Mouse (Mus musculus): Measurements from ENCODE around the gene Nav3. TPM values are rescaled to one million over a fixed set of nuclear protein-coding genes. Genes with fewer than 3 reads are reported as not detected.
"Not testable (repeated sequence)": the region's sequence is repeated elsewhere in the genome, so short reads cannot be mapped to it uniquely, and the experiment has no call there.

Nav3 gene
- polyA plus RNA-seq, 2 experiments: 0.06 to 0.07 TPM

- no peak overlapping the region for H3K27ac ChIP-seq
- ATAC-seq (ENCODE audit: insufficient read depth) (no peak), DNase-seq (ENCODE audit: low read depth in 3 of 3, low spot score in 3 of 3) (no peak)
- H3K36me3 ChIP-seq (replicated peaks; ENCODE audit: control insufficient read depth, insufficient read depth, low read depth): no peaks in the 10 kb centered on the region
- 38% methylated on average over 5 of the region's 5 CpGs for WGBS (ENCODE audit: insufficient replicate concordance)
- TF ChIP-seq CTCF (IDR thresholded peaks at IDR 0.05; ENCODE audit: low read depth): no peak
- TF ChIP-seq EP300 (IDR thresholded peaks at IDR 0.05; ENCODE audit: low read depth): no peak
- no peaks in the 10 kb centered on the region for H3K9me3 ChIP-seq (ENCODE audit: control insufficient read depth, low read length)
- no peaks in the 10 kb centered on the region for H3K27me3 ChIP-seq (ENCODE audit: control insufficient read depth, insufficient read depth, low read length)
- no peak overlapping the region for H3K4me2 ChIP-seq (ENCODE audit: low read depth)
- no peak overlapping the region for H3K9ac ChIP-seq (replicated peaks)
- H3K4me1 ChIP-seq (replicated peaks; ENCODE audit: control insufficient read depth in 2 of 2, insufficient read depth in 2 of 2, low read length in 1 of 2): no peaks in the 10 kb centered on the region
- H3K4me3 ChIP-seq (ENCODE audit: insufficient read depth in 1 of 2, low read depth in 2 of 2, low read length in 2 of 2): no peak overlapping the region
Observed at GRCm38 (mm10) chr10:110076575-110076974, 379.4 kb downstream of the Nav3 start.

- no peak overlapping the region for H3K9ac ChIP-seq (replicated peaks)
- no peak for ATAC-seq (ENCODE audit: insufficient read depth)
- TF ChIP-seq EP300 (IDR thresholded peaks at IDR 0.05; ENCODE audit: low read depth): no peak
- TF ChIP-seq CTCF (IDR thresholded peaks at IDR 0.05; ENCODE audit: low read depth): no peak
- H3K9me3 ChIP-seq (ENCODE audit: control insufficient read depth, low read length): no peaks in the 10 kb centered on the region
- no peaks in the 10 kb centered on the region for H3K4me1 ChIP-seq (replicated peaks; ENCODE audit: control insufficient read depth in 2 of 2, insufficient read depth in 2 of 2, low read length in 1 of 2)
- H3K4me3 ChIP-seq (ENCODE audit: insufficient read depth in 1 of 2, low read depth in 2 of 2, low read length in 2 of 2): no peak overlapping the region
- no peak for DNase-seq (ENCODE audit: low read depth in 3 of 3, low spot score in 3 of 3)
- WGBS (ENCODE audit: insufficient replicate concordance): 58% methylated on average over 8 of the region's 8 CpGs
- H3K27me3 ChIP-seq (ENCODE audit: control insufficient read depth, insufficient read depth, low read length): no peaks in the 10 kb centered on the region
- H3K36me3 ChIP-seq (replicated peaks; ENCODE audit: control insufficient read depth, insufficient read depth, low read depth): no peaks in the 10 kb centered on the region
- H3K4me2 ChIP-seq (ENCODE audit: low read depth): no peak overlapping the region
- H3K27ac ChIP-seq: no peak overlapping the region
Observed at GRCm38 (mm10) chr10:110072355-110072754, 383.6 kb downstream of the Nav3 start.

DNA sequence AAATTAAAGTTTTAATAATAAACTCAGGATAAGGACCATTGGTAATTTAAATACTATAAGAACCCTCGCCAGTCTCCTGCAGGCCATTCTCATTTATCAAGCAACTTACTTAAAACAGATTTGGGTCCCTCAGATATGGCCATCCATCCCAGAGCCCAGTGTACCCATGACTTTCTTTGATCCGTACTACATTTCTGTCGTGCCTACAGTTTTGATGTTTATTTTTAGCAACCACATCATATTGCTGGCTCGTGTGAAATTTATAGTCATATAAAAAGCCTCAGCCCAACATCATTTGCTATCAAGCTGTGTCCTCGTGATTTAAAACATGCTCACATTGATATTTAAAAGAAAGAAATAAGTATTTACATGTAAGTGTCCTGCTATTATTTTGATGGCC lies 394.8 kb downstream of the Nav3 start:
- WGBS (ENCODE audit: insufficient replicate concordance): 60% methylated on average over 5 of the region's 5 CpGs
- DNase-seq (ENCODE audit: low read depth in 3 of 3, low spot score in 3 of 3) (no peak), ATAC-seq (ENCODE audit: insufficient read depth) (no peak)
- H3K9ac ChIP-seq (replicated peaks): no peak overlapping the region
- TF ChIP-seq EP300 (IDR thresholded peaks at IDR 0.05; ENCODE audit: low read depth): no peak
- TF ChIP-seq CTCF (IDR thresholded peaks at IDR 0.05; ENCODE audit: low read depth): no peak
- no peak overlapping the region for H3K4me2 ChIP-seq (ENCODE audit: low read depth)
- H3K4me3 ChIP-seq (ENCODE audit: insufficient read depth in 1 of 2, low read depth in 2 of 2, low read length in 2 of 2): no peak overlapping the region
- no peaks in the 10 kb centered on the region for H3K27me3 ChIP-seq (ENCODE audit: control insufficient read depth, insufficient read depth, low read length)
- no peaks in the 10 kb centered on the region for H3K9me3 ChIP-seq (ENCODE audit: control insufficient read depth, low read length)
- no peak overlapping the region for H3K27ac ChIP-seq
- no peaks in the 10 kb centered on the region for H3K4me1 ChIP-seq (replicated peaks; ENCODE audit: control insufficient read depth in 2 of 2, insufficient read depth in 2 of 2, low read length in 1 of 2)
- no peaks in the 10 kb centered on the region for H3K36me3 ChIP-seq (replicated peaks; ENCODE audit: control insufficient read depth, insufficient read depth, low read depth)

DNA sequence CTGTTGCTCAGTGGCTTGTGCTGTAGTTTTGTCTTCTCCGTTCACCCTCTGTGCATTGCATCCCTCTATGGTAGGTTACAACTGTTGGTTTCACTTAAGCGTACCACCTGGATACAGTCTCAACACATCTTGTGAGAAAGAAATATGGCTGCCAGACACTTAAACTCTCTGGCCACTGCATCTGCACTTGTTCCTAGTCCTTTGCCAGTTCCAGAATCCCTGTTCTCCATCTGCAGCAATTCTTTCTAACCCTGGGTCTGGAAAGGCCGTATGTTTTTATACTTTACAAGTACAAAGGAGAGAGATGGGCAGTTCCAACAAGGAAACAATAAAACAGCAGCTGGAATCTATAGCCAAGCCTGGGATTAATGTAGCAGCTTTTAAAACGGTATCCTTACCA lies 418.5 kb downstream of the Nav3 start:
- H3K27me3 ChIP-seq (ENCODE audit: control insufficient read depth, insufficient read depth, low read length): no peaks in the 10 kb centered on the region
- H3K9ac ChIP-seq (replicated peaks): no peak overlapping the region
- WGBS (ENCODE audit: insufficient replicate concordance): 70% methylated on average over 4 of the region's 4 CpGs
- ATAC-seq (ENCODE audit: insufficient read depth) (no peak), DNase-seq (ENCODE audit: low read depth in 3 of 3, low spot score in 3 of 3) (no peak)
- H3K27ac ChIP-seq: no peak overlapping the region
- H3K9me3 ChIP-seq (ENCODE audit: control insufficient read depth, low read length): no peaks in the 10 kb centered on the region
- TF ChIP-seq EP300 (IDR thresholded peaks at IDR 0.05; ENCODE audit: low read depth): no peak
- TF ChIP-seq CTCF (IDR thresholded peaks at IDR 0.05; ENCODE audit: low read depth): no peak
- H3K4me2 ChIP-seq (ENCODE audit: low read depth): no peak overlapping the region
- no peaks in the 10 kb centered on the region for H3K36me3 ChIP-seq (replicated peaks; ENCODE audit: control insufficient read depth, insufficient read depth, low read depth)
- no peak overlapping the region for H3K4me3 ChIP-seq (ENCODE audit: insufficient read depth in 1 of 2, low read depth in 2 of 2, low read length in 2 of 2)
- no peaks in the 10 kb centered on the region for H3K4me1 ChIP-seq (replicated peaks; ENCODE audit: control insufficient read depth in 2 of 2, insufficient read depth in 2 of 2, low read length in 1 of 2)

- WGBS (ENCODE audit: insufficient replicate concordance): 61% methylated on average over 7 of the region's 7 CpGs
- ATAC-seq (ENCODE audit: insufficient read depth): no peak
Observed at GRCm38 (mm10) chr10:110034582-110035099, 421.4 kb downstream of the Nav3 start.

DNA sequence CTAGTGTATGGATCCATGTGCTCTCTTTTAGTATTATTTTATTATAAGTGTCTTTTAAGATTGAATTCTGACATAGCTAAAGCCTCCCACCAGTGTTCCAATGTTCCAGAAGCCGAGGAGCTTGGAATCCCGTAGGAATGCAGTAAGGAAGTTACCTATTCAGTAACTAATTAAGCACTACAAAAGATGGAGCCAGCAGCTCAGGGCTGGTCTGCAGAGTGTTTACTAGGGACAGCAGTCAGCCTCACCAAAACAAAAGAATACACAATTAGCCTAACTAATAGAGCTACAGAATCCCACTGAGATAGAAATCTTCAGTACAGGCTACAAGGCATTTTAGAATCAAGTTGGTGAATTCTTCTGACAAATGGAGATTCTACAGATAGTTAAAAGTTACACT lies 431.1 kb downstream of the Nav3 start:
- not testable (repeated sequence) for H3K9me3 ChIP-seq (ENCODE audit: control insufficient read depth, low read length); H3K4me2 ChIP-seq (ENCODE audit: low read depth); DNase-seq (ENCODE audit: low read depth in 3 of 3, low spot score in 3 of 3); H3K36me3 ChIP-seq (replicated peaks; ENCODE audit: control insufficient read depth, insufficient read depth, low read depth); H3K27me3 ChIP-seq (ENCODE audit: control insufficient read depth, insufficient read depth, low read length); H3K4me1 ChIP-seq (replicated peaks; ENCODE audit: control insufficient read depth in 2 of 2, insufficient read depth in 2 of 2, low read length in 1 of 2); H3K9ac ChIP-seq (replicated peaks); ATAC-seq (ENCODE audit: insufficient read depth); H3K4me3 ChIP-seq (ENCODE audit: insufficient read depth in 1 of 2, low read depth in 2 of 2, low read length in 2 of 2); H3K27ac ChIP-seq
- whole genome bisulfite sequencing (ENCODE audit: insufficient replicate concordance): 48% methylated on average over 2 of the region's 2 CpGs

More at GRCm38 (mm10) chr10:110034582-110035099, 421.4 kb downstream of the Nav3 start:
- H3K36me3 ChIP-seq (replicated peaks; ENCODE audit: control insufficient read depth, insufficient read depth, low read depth): no peaks in the 10 kb centered on the region
- H3K9me3 ChIP-seq (ENCODE audit: control insufficient read depth, low read length): no peaks in the 10 kb centered on the region
- no peak overlapping the region for H3K4me2 ChIP-seq (ENCODE audit: low read depth)
- H3K27me3 ChIP-seq (ENCODE audit: control insufficient read depth, insufficient read depth, low read length): no peaks in the 10 kb centered on the region
- no peak overlapping the region for H3K9ac ChIP-seq (replicated peaks)
- H3K4me1 ChIP-seq (replicated peaks; ENCODE audit: control insufficient read depth in 2 of 2, insufficient read depth in 2 of 2, low read length in 1 of 2): no peaks in the 10 kb centered on the region
- DNase-seq (ENCODE audit: low read depth in 3 of 3, low spot score in 3 of 3): no peak
- TF ChIP-seq CTCF (IDR thresholded peaks at IDR 0.05; ENCODE audit: low read depth) (no peak), EP300 (IDR thresholded peaks at IDR 0.05; ENCODE audit: low read depth) (no peak)
- H3K27ac ChIP-seq: no peak overlapping the region
- no peak overlapping the region for H3K4me3 ChIP-seq (ENCODE audit: insufficient read depth in 1 of 2, low read depth in 2 of 2, low read length in 2 of 2)
